Mouse (Mus musculus) ES-E14 (cell line): ENCODE results near the gene B4galt2. TPM values are rescaled to one million over a fixed set of nuclear protein-coding genes. Genes with fewer than 3 reads are reported as not detected.

Source experiments
- DNase-seq: peaks from one replicate; pipeline ENCODE4 v3.0.0-alpha.2; 2013; ENCODE audit warnings: low read depth, low spot score
- H3K27ac ChIP-seq: 2 replicates; pipeline ENCODE4 v1.5.1; 2012; ENCODE audit warnings: low read depth, mild to moderate bottlenecking, low read length, moderate library complexity, mixed read lengths; ENCODE audit not compliant: poor library complexity, insufficient read depth, severe bottlenecking
- H3K36me3 ChIP-seq: 2 replicates; pipeline ENCODE4 v1.6.1; 2012; ENCODE audit warnings: mild to moderate bottlenecking, low read length, moderate library complexity, mixed read lengths; ENCODE audit not compliant: control insufficient read depth, poor library complexity, insufficient read depth, severe bottlenecking
- H3K4me1 ChIP-seq, 2 experiments: fragments of 150-350 bp in 1 of 2; sonication (generic) in 1 of 2; 2 replicates each; pipeline ENCODE4 v1.6.1; 2012; ENCODE audit warnings: low read length in 2 of 2, mild to moderate bottlenecking in 1 of 2, mixed read lengths in 1 of 2; ENCODE audit not compliant: control insufficient read depth in 2 of 2, insufficient read depth in 2 of 2, poor library complexity in 1 of 2
- H3K4me3 ChIP-seq, 2 experiments: fragments of 150-350 bp in 1 of 2; sonication (generic) in 1 of 2; 2 replicates each; pipeline ENCODE4 v1.5.1; 2012; ENCODE audit warnings: low read length in 2 of 2, low read depth in 1 of 2, mild to moderate bottlenecking in 1 of 2, mixed read lengths in 1 of 2; ENCODE audit not compliant: insufficient read depth in 1 of 2, poor library complexity in 1 of 2, severe bottlenecking in 1 of 2
- H3K9ac ChIP-seq: 2 replicates; pipeline ENCODE4 v1.6.1; 2012; ENCODE audit warnings: low read depth, mild to moderate bottlenecking, low read length, mixed read lengths; ENCODE audit not compliant: poor library complexity, insufficient read depth, severe bottlenecking
- H3K9me3 ChIP-seq: fragments of 150-350 bp; sonication (generic); 2 replicates; pipeline ENCODE4 v1.6.1; 2012; ENCODE audit warnings: low read depth, mild to moderate bottlenecking, low read length; ENCODE audit not compliant: control insufficient read depth, insufficient read depth
- CHD2 ChIP-seq: IDR thresholded peaks from 2 replicates; pipeline ENCODE4 v1.6.1; 2014; ENCODE audit warnings: mild to moderate bottlenecking, low read depth, low read length, inconsistent platforms
- HCFC1 ChIP-seq: IDR thresholded peaks from 2 replicates; pipeline ENCODE4 v1.6.1; 2012; ENCODE audit warnings: low read length, inconsistent platforms, borderline replicate concordance; ENCODE audit not compliant: insufficient read depth
- MAFK ChIP-seq: IDR thresholded peaks from 2 replicates; pipeline ENCODE4 v1.6.1; 2014; ENCODE audit warnings: mild to moderate bottlenecking, low read depth, low read length, inconsistent platforms; ENCODE audit not compliant: insufficient read depth
- ZC3H11A ChIP-seq: IDR thresholded peaks from 2 replicates; pipeline ENCODE4 v1.6.1; 2012; ENCODE audit warnings: low read depth, mild to moderate bottlenecking, inconsistent platforms, low read length, borderline replicate concordance
- ZNF384 ChIP-seq: IDR thresholded peaks from 2 replicates; pipeline ENCODE4 v1.6.1; 2012; ENCODE audit warnings: low read depth, low read length, inconsistent platforms
- in situ Hi-C, 2 experiments: fragments of 600-800 bp; cut with MboI; formaldehyde crosslinking; loops; one replicate each; pipeline ENCODE4 v1.15.1; 2025; ENCODE audit warnings: low sequenced_read_pairs in 2 of 2, inconsistent platforms in 1 of 2; ENCODE audit not compliant: unreplicated experiment in 2 of 2
- total RNA-seq: library from RNA; depleted of rRNA; stranded (reverse); fragments of 300-350 nt; gene quantifications from 2 replicates; pipeline ENCODE4 v1.2.3, GENCODE M21; 2012

B4galt2 gene
- total RNA-seq, 1 experiment, result 11.2 TPM

- Histone ChIP-seq H3K9me3 (no peaks in the 10 kb centered on the region), H3K4me3 (no peak overlapping the region), H3K9ac (no peak overlapping the region), H3K36me3 (peaks cover 10% of the 10 kb centered on the region; the same call in 1 of the 2 replicates), H3K4me1 (no peaks in the 10 kb centered on the region), H3K27ac (no peak overlapping the region)
- TF ChIP-seq ZC3H11A (no peak), MAFK (no peak), HCFC1 (no peak), ZNF384 (no peak), CHD2 (no peak)
- DNase-seq, result no peak
- in situ Hi-C loops, result loop anchor here in 1 of 2 experiments (25.0 kb wide), 1 partner anchor 238 kb away; no protein-coding TSS in a partner anchor
Measured at GRCm38 (mm10) chr4:117849506-117849905, 33.8 kb downstream of the B4galt2 start.

GRCm38 (mm10) chr4:117849063-117849462 lies 34.2 kb downstream of the B4galt2 start:
- DNase-seq, result no peak
- TF ChIP-seq ZNF384 (no peak), HCFC1 (no peak)
- no peak overlapping the region for H3K27ac ChIP-seq
- H3K9me3 ChIP-seq, result no peaks in the 10 kb centered on the region
- peaks cover 10% of the 10 kb centered on the region; the same call in 1 of the 2 replicates for H3K36me3 ChIP-seq
- no peak overlapping the region for H3K9ac ChIP-seq
- in situ Hi-C loops, result loop anchor here in 1 of 2 experiments (25.0 kb wide), 1 partner anchor 238 kb away; no protein-coding TSS in a partner anchor
- H3K4me3 ChIP-seq, result no peak overlapping the region
- no peaks in the 10 kb centered on the region for H3K4me1 ChIP-seq

GRCm38 (mm10) chr4:117847011-117847410 lies 36.3 kb downstream of the B4galt2 start:
- TF ChIP-seq MAFK, result no peak
- TF ChIP-seq HCFC1, result no peak
- no peak for TF ChIP-seq CHD2
- in situ Hi-C loops, result loop anchor here in 1 of 2 experiments (25.0 kb wide), 1 partner anchor 240 kb away; no protein-coding TSS in a partner anchor
- Histone ChIP-seq H3K9ac (no peak overlapping the region), H3K27ac (no peak overlapping the region), H3K9me3 (no peaks in the 10 kb centered on the region), H3K36me3 (peaks cover 14% of the 10 kb centered on the region; the same call in 1 of the 2 replicates), H3K4me3 (no peak overlapping the region), H3K4me1 (no peaks in the 10 kb centered on the region)
- no peak for DNase-seq

- H3K9ac ChIP-seq, result no peak overlapping the region
- H3K9me3 ChIP-seq, result no peaks in the 10 kb centered on the region
- peaks cover 14% of the 10 kb centered on the region; the same call in 1 of the 2 replicates for H3K36me3 ChIP-seq
- no peak for DNase-seq
- in situ Hi-C loops, result loop anchor here in 1 of 2 experiments (25.0 kb wide), 1 partner anchor 241 kb away; no protein-coding TSS in a partner anchor
- H3K27ac ChIP-seq, result no peak overlapping the region
- TF ChIP-seq HCFC1 (no peak), CHD2 (no peak), ZC3H11A (no peak), MAFK (no peak), ZNF384 (no peak)
- no peaks in the 10 kb centered on the region for H3K4me1 ChIP-seq
- no peak overlapping the region for H3K4me3 ChIP-seq
Measured at GRCm38 (mm10) chr4:117846261-117846660, 37.0 kb downstream of the B4galt2 start.

GRCm38 (mm10) chr4:117845316-117845715 lies 38.0 kb downstream of the B4galt2 start:
- Histone ChIP-seq H3K9me3 (no peaks in the 10 kb centered on the region), H3K4me3 (no peak overlapping the region), H3K4me1 (no peaks in the 10 kb centered on the region), H3K9ac (no peak overlapping the region), H3K36me3 (peaks cover 14% of the 10 kb centered on the region; the same call in 1 of the 2 replicates), H3K27ac (no peak overlapping the region)
- in situ Hi-C loops, result loop anchor here in 1 of 2 experiments (25.0 kb wide), 1 partner anchor 242 kb away; no protein-coding TSS in a partner anchor
- DNase-seq, result no peak
- no peak for TF ChIP-seq MAFK
- no peak for TF ChIP-seq CHD2
- TF ChIP-seq HCFC1, result no peak
- no peak for TF ChIP-seq ZC3H11A
- TF ChIP-seq ZNF384, result no peak
